Mouse (Mus musculus) stomach, embryonic 15.5 days (tissue): ENCODE measurements at regions not wholly inside any gene's neighbourhood (a gene's known extent, or its start where the extent isn't known, plus 50 kb on each side); places are given as distances from the start of the nearest gene placed in this dataset.

Source experiments
- ATAC-seq: fragments of 200-750 bp; cut with Nextera tagmentation; 2 replicates; pipeline ENCODE4 v1.8.0; 2017; ENCODE audit warnings: low read depth, moderate number of reproducible peaks, moderate TSS enrichment; ENCODE audit not compliant: insufficient read depth, low FRiP score
- H3K27ac ChIP-seq: fragments of 300-500 bp; sonication (generic); 2 replicates; pipeline ENCODE4 v1.5.1; 2015; ENCODE audit warnings: mild to moderate bottlenecking, inconsistent platforms
- H3K27me3 ChIP-seq: fragments of 300-500 bp; sonication (generic); replicated peaks from 2 replicates; pipeline ENCODE4 v1.6.1; 2015; ENCODE audit warnings: inconsistent platforms
- H3K36me3 ChIP-seq: fragments of 300-500 bp; sonication (generic); 2 replicates; pipeline ENCODE4 v1.6.1; 2015; ENCODE audit warnings: inconsistent platforms
- H3K4me1 ChIP-seq: fragments of 300-500 bp; sonication (generic); 2 replicates; pipeline ENCODE4 v1.6.1; 2015; ENCODE audit warnings: inconsistent platforms
- H3K4me2 ChIP-seq: fragments of 300-500 bp; sonication (generic); 2 replicates; pipeline ENCODE4 v1.6.1; 2015; ENCODE audit warnings: mild to moderate bottlenecking, inconsistent platforms
- H3K4me3 ChIP-seq: fragments of 300-500 bp; sonication (generic); replicated peaks from 2 replicates; pipeline ENCODE4 v1.5.1; 2015; ENCODE audit warnings: inconsistent platforms
- H3K9ac ChIP-seq: fragments of 300-500 bp; sonication (generic); 2 replicates; pipeline ENCODE4 v1.6.1; 2015; ENCODE audit warnings: inconsistent platforms
- H3K9me3 ChIP-seq: fragments of 300-500 bp; sonication (generic); 2 replicates; pipeline ENCODE4 v1.6.1; 2016; ENCODE audit warnings: inconsistent platforms
- WGBS: fragments of 180-500 bp; shearing (Covaris S2); methylation state at CpG from one replicate; pipeline ENCODE4 v1.1.7; 2015; 5-methylcytosine and 5-hydroxymethylcytosine counted together

DNA sequence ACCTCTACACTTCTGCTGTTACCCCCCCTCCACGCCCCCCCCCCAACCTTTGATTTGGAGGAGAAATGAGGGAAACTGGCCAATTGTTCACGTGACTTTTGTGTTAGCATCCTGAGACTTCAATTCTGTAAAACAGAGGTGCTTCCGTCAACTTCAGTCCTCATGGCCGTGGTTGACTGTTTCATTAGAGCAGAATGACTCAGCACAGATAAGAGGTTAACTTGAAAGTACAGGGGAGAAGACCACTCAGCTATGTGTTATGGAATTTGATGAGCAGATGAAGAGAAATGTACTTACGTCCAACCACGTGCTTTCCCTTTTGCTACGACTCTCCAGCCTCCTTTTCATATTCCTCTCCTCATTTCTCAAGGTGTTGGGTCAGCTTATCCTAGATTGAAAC lies 267.3 kb downstream of the Igsf11 start:
- Histone ChIP-seq H3K9me3 (no peaks in the 10 kb centered on the region), H3K36me3 (no peaks in the 10 kb centered on the region), H3K9ac (no peak overlapping the region), H3K4me1 (no peaks in the 10 kb centered on the region), H3K27ac (no peak overlapping the region), H3K4me2 (no peak overlapping the region), H3K27me3 (no peaks in the 10 kb centered on the region), H3K4me3 (no peak overlapping the region)
- ATAC-seq: no peak
- WGBS: 76% methylated on average over 7 of the region's 7 CpGs

- 32% methylated on average over 1 of the region's 1 CpGs for WGBS
- ATAC-seq: no peak
- H3K27me3 ChIP-seq: no peaks in the 10 kb centered on the region
Measured at GRCm38 (mm10) chr16:39162684-39163083, 270.2 kb downstream of the Igsf11 start.

GRCm38 (mm10) chr16:39191861-39192260 lies 299.4 kb downstream of the Igsf11 start:
- Histone ChIP-seq H3K27ac (no peak overlapping the region), H3K4me1 (no peaks in the 10 kb centered on the region), H3K27me3 (no peaks in the 10 kb centered on the region), H3K4me3 (no peak overlapping the region), H3K9ac (no peak overlapping the region), H3K4me2 (no peak overlapping the region), H3K36me3 (no peaks in the 10 kb centered on the region), H3K9me3 (no peaks in the 10 kb centered on the region)
- no peak for ATAC-seq
- WGBS: 88% methylated on average over 4 of the region's 4 CpGs

More at GRCm38 (mm10) chr16:39162684-39163083, 270.2 kb downstream of the Igsf11 start:
- no peaks in the 10 kb centered on the region for H3K36me3 ChIP-seq
- no peak overlapping the region for H3K4me2 ChIP-seq
- H3K4me3 ChIP-seq: no peak overlapping the region
- no peak overlapping the region for H3K9ac ChIP-seq
- H3K27ac ChIP-seq: no peak overlapping the region
- no peaks in the 10 kb centered on the region for H3K4me1 ChIP-seq
- H3K9me3 ChIP-seq: no peaks in the 10 kb centered on the region

GRCm38 (mm10) chr16:39195431-39195830 lies 303.0 kb downstream of the Igsf11 start:
- H3K36me3 ChIP-seq: no peaks in the 10 kb centered on the region
- H3K9ac ChIP-seq: no peak overlapping the region
- no peak for ATAC-seq
- no peaks in the 10 kb centered on the region for H3K27me3 ChIP-seq
- WGBS: 86% methylated on average over 1 of the region's 1 CpGs
- H3K9me3 ChIP-seq: no peaks in the 10 kb centered on the region
- no peaks in the 10 kb centered on the region for H3K4me1 ChIP-seq
- no peak overlapping the region for H3K27ac ChIP-seq
- no peak overlapping the region for H3K4me3 ChIP-seq
- H3K4me2 ChIP-seq: no peak overlapping the region

GRCm38 (mm10) chr16:39196896-39197295 lies 304.4 kb downstream of the Igsf11 start:
- no peak for ATAC-seq
- WGBS: 49% methylated on average over 2 of the region's 2 CpGs
- Histone ChIP-seq H3K27me3 (no peaks in the 10 kb centered on the region), H3K4me2 (no peak overlapping the region), H3K4me3 (no peak overlapping the region), H3K9ac (no peak overlapping the region), H3K36me3 (no peaks in the 10 kb centered on the region), H3K27ac (no peak overlapping the region), H3K4me1 (no peaks in the 10 kb centered on the region), H3K9me3 (no peaks in the 10 kb centered on the region)

DNA sequence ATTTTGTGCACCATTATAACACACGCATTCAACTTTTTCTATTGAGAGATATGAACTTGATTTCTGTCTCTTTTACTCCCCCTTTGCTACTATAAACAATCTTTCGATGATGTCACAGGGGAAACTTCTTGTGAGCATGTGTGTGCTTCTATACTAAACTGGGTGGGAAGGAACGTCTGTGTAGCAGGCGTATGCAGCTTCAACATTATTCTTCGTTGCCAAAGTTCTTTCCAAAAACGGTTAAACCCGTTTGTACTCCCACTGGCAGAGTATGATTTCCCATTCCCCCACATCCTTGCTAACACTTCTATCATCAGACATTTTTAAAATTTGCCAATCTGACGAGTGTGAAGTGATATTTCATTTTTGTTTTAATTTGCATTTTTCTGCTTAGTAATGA lies 331.1 kb downstream of the Igsf11 start:
- H3K9me3 ChIP-seq: no peaks in the 10 kb centered on the region
- no peaks in the 10 kb centered on the region for H3K27me3 ChIP-seq
- H3K4me1 ChIP-seq: no peaks in the 10 kb centered on the region
- H3K9ac ChIP-seq: no peak overlapping the region
- no peak for ATAC-seq
- no peak overlapping the region for H3K27ac ChIP-seq
- WGBS: 70% methylated on average over 8 of the region's 8 CpGs
- no peaks in the 10 kb centered on the region for H3K36me3 ChIP-seq
- H3K4me3 ChIP-seq: no peak overlapping the region
- H3K4me2 ChIP-seq: no peak overlapping the region

- Histone ChIP-seq H3K4me2 (no peak overlapping the region), H3K4me1 (no peaks in the 10 kb centered on the region), H3K4me3 (no peak overlapping the region), H3K9me3 (no peaks in the 10 kb centered on the region), H3K36me3 (no peaks in the 10 kb centered on the region), H3K27ac (no peak overlapping the region), H3K27me3 (no peaks in the 10 kb centered on the region), H3K9ac (no peak overlapping the region)
- 59% methylated on average over 7 of the region's 7 CpGs for WGBS
- ATAC-seq: no peak
Measured at GRCm38 (mm10) chr16:39229501-39229900, 337.0 kb downstream of the Igsf11 start.

DNA sequence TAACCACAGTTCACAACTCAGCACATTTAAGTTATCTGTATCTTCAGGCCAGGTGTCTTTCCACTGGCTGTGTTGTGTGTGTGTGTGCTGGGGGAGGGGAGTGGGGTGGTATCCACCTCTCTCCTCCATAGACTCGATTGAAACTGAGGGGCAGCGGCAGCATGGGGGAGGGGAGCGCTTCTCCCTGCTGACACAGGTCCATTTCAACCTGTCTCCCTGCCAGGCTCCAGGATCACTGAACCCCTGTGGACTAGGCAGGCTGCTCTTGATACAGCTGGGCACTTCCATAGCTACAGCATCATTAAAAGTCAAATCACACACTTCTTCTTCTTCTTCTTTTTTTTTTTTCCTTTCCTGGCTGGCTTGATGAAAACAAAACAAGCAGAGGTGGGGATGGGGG lies 338.0 kb downstream of the Igsf11 start:
- Histone ChIP-seq H3K4me1 (no peaks in the 10 kb centered on the region), H3K9me3 (no peaks in the 10 kb centered on the region), H3K36me3 (no peaks in the 10 kb centered on the region), H3K27me3 (no peaks in the 10 kb centered on the region), H3K4me3 (no peak overlapping the region), H3K9ac (no peak overlapping the region), H3K27ac (no peak overlapping the region), H3K4me2 (no peak overlapping the region)
- 24% methylated on average over 3 of the region's 3 CpGs for WGBS
- ATAC-seq: no peak

DNA sequence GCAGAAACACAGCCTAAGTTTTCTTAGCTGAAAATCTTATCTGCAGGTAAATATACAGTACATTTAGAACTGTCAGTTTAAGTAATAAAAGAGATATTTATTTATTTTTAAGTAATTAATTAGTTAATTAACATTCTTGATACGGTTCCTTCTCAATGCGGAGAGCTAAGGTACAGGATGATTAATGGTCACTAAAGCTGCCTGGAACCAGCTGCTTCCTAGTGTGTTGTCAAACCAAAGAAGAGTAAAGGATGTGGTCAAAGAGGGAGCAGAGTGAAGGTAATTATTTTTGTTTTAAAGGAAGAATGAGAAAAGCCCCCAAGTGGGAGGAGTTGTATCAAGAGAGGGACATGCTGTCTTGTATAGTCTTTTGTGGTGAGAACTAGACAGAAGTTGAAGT lies 341.8 kb downstream of the Igsf11 start:
- ATAC-seq: no peak
- H3K4me1 ChIP-seq: no peaks in the 10 kb centered on the region

GRCm38 (mm10) chr16:39273490-39273889 lies 381.0 kb downstream of the Igsf11 start:
- ATAC-seq: no peak
- H3K36me3 ChIP-seq: no peaks in the 10 kb centered on the region
- no peaks in the 10 kb centered on the region for H3K27me3 ChIP-seq

More for the DNA sequence above, 341.8 kb downstream of the Igsf11 start:
- H3K36me3 ChIP-seq: no peaks in the 10 kb centered on the region
- no peak overlapping the region for H3K9ac ChIP-seq
- H3K27me3 ChIP-seq: no peaks in the 10 kb centered on the region
- H3K4me2 ChIP-seq: no peak overlapping the region
- no peak overlapping the region for H3K4me3 ChIP-seq
- no peak overlapping the region for H3K27ac ChIP-seq
- no peaks in the 10 kb centered on the region for H3K9me3 ChIP-seq
- 35% methylated on average over 2 of the region's 2 CpGs for WGBS

GRCm38 (mm10) chr16:39284484-39284883 lies 392.0 kb downstream of the Igsf11 start:
- Histone ChIP-seq H3K27me3 (no peaks in the 10 kb centered on the region), H3K4me1 (no peaks in the 10 kb centered on the region), H3K4me3 (no peak overlapping the region), H3K4me2 (no peak overlapping the region), H3K27ac (no peak overlapping the region), H3K9ac (no peak overlapping the region), H3K36me3 (no peaks in the 10 kb centered on the region), H3K9me3 (no peaks in the 10 kb centered on the region)
- 44% methylated on average over 2 of the region's 2 CpGs for WGBS
- ATAC-seq: no peak

More at GRCm38 (mm10) chr16:39273490-39273889, 381.0 kb downstream of the Igsf11 start:
- H3K9me3 ChIP-seq: no peaks in the 10 kb centered on the region
- H3K27ac ChIP-seq: no peak overlapping the region
- no peak overlapping the region for H3K4me3 ChIP-seq
- no peak overlapping the region for H3K4me2 ChIP-seq
- no peak overlapping the region for H3K9ac ChIP-seq
- 93% methylated on average over 2 of the region's 2 CpGs for WGBS
- H3K4me1 ChIP-seq: no peaks in the 10 kb centered on the region

GRCm38 (mm10) chr16:39285028-39285744 lies 392.7 kb downstream of the Igsf11 start:
- Histone ChIP-seq H3K4me2 (no peak overlapping the region), H3K27ac (no peak overlapping the region), H3K9me3 (no peaks in the 10 kb centered on the region), H3K9ac (no peak overlapping the region), H3K27me3 (no peaks in the 10 kb centered on the region), H3K4me1 (no peaks in the 10 kb centered on the region), H3K36me3 (no peaks in the 10 kb centered on the region), H3K4me3 (no peak overlapping the region)
- 90% methylated on average over 3 of the region's 3 CpGs for WGBS
- ATAC-seq: no peak
